Mouse (Mus musculus) thymus, adult 2 months (tissue): ENCODE results near the gene Ak8. TPM values are rescaled to one million over a fixed set of nuclear protein-coding genes. Genes with fewer than 3 reads are reported as not detected.

Experiments used
- DNase-seq: peaks from one replicate; pipeline ENCODE4 v3.0.0; 2021
- H3K27ac ChIP-seq: fragments of 200-500 bp; 2 replicates; pipeline ENCODE4 v1.5.1; 2012; ENCODE audit warnings: low read length, control low read depth; ENCODE audit not compliant: control insufficient read depth, insufficient read depth
- H3K27me3 ChIP-seq: fragments of 200-500 bp; 2 replicates; pipeline ENCODE4 v1.6.1; 2012; ENCODE audit warnings: mild to moderate bottlenecking, low read length, moderate library complexity, mixed read lengths; ENCODE audit not compliant: control insufficient read depth, insufficient read depth
- H3K36me3 ChIP-seq: fragments of 200-500 bp; 2 replicates; pipeline ENCODE4 v1.6.1; 2012; ENCODE audit warnings: mild to moderate bottlenecking, low read length, moderate library complexity; ENCODE audit not compliant: control insufficient read depth, insufficient read depth
- H3K4me1 ChIP-seq: fragments of 200-500 bp; replicated peaks from 2 replicates; pipeline ENCODE4 v1.6.1; 2012; ENCODE audit warnings: low read length; ENCODE audit not compliant: control insufficient read depth, insufficient read depth
- H3K4me3 ChIP-seq: fragments of 200-500 bp; 2 replicates; pipeline ENCODE4 v1.5.1; 2012; ENCODE audit warnings: mild to moderate bottlenecking, low read length, control low read depth, moderate library complexity; ENCODE audit not compliant: control insufficient read depth, insufficient read depth
- CTCF ChIP-seq: fragments of 200-500 bp; IDR thresholded peaks from 2 replicates; pipeline ENCODE4 v1.5.1; 2012; ENCODE audit warnings: mild to moderate bottlenecking, control low read depth, low read length, moderate library complexity, borderline replicate concordance; ENCODE audit not compliant: control insufficient read depth, poor library complexity, insufficient read depth; ENCODE audit errors: extremely low read depth
- POLR2A ChIP-seq: fragments of 200-500 bp; IDR thresholded peaks from 2 replicates; pipeline ENCODE4 v1.6.1; 2012; ENCODE audit warnings: mild to moderate bottlenecking, low read length, control low read depth, moderate library complexity; ENCODE audit not compliant: control insufficient read depth, poor library complexity, insufficient read depth; ENCODE audit errors: extremely low read depth
- WGBS: fragments of 180-500 bp; shearing (Covaris S2); methylation state at CpG from one replicate; pipeline ENCODE4 v1.1.7; 2018; 5-methylcytosine and 5-hydroxymethylcytosine counted together
- polyA plus RNA-seq: library from polyadenylated mRNA; depleted of rRNA; stranded (reverse); fragments of >200 nt; gene quantifications from 2 replicates; pipeline ENCODE4 v1.2.3, GENCODE M21; 2012

The Ak8 gene
- polyA plus RNA-seq, 1 experiment, result 0.89 TPM

DNA sequence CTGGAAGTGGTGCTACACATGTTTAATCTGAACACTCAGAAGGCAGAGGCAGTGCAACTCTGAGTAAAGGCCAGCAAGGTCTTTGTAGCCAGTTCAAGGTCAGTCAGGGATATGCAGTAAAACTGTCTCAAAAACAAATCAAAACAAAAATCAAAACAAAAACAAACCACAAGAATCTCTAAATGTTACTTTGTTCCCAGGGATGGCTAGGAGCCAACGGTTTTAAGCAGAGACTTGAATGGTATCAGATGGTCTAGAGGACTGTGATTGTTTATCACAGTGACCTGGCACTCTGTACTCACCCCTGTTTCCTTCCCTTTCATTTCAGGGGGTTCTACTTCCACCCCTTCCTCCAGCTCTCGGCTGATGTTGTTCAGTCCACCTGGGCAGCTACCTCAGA lies 28.5 kb upstream of the Ak8 start:
- peaks cover 37% of the 10 kb centered on the region for H3K36me3 ChIP-seq
- H3K27ac ChIP-seq, result no peak overlapping the region
- H3K4me1 ChIP-seq, result no peaks in the 10 kb centered on the region
- DNase-seq, result no peak
- no peaks in the 10 kb centered on the region for H3K27me3 ChIP-seq
- WGBS, result 81% methylated on average over 2 of the region's 2 CpGs
- H3K4me3 ChIP-seq, result no peak overlapping the region
- TF ChIP-seq POLR2A, result no peak
- no peak for TF ChIP-seq CTCF

DNA sequence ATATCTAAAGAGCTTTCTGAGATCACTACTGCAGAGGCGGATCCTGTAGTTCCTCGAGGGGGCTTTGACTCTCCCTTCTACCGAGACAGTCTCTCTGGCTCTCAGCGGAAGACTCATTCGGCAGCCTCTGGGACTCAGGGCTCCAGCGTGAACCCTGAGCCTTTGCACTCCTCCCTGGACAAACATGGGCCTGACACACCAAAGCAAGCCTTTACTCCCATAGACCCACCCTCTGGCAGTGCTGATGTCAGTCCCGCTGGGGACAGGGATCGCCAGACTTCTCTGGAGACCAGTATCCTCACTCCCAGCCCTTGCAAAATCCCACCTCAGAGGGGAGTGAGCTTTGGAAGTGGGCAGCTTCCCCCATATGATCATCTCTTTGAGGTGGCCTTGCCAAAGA lies 24.0 kb upstream of the Ak8 start:
- no peak overlapping the region for H3K4me3 ChIP-seq
- H3K27me3 ChIP-seq, result no peaks in the 10 kb centered on the region
- peaks cover 40% of the 10 kb centered on the region for H3K36me3 ChIP-seq
- TF ChIP-seq CTCF (no peak), POLR2A (no peak)
- DNase-seq, result no peak
- 98% methylated on average over 8 of the region's 8 CpGs for WGBS
- no peaks in the 10 kb centered on the region for H3K4me1 ChIP-seq
- no peak overlapping the region for H3K27ac ChIP-seq

DNA sequence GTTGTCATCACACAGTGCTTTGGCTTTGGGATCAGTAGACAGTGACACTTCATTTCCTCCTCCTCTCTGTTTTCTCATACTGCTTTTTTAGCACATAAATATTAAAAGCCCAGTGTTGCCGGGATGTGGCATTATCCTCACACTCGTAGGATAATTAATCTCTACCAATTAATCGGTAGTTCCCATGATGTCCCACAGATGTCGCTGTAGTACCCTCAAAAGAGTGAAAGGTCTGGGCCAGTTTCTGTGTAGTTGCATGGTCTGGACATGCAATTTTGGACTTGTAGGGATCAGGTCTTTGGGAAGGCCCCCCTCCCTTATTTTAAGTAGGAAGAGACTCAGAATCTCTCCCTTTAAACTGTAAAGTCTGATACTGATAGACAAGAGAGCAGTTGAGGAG lies 19.3 kb upstream of the Ak8 start:
- peak; percentile 7 for DNase-seq
- Histone ChIP-seq H3K4me1 (no peaks in the 10 kb centered on the region), H3K27ac (no peak overlapping the region), H3K27me3 (no peaks in the 10 kb centered on the region), H3K4me3 (no peak overlapping the region), H3K36me3 (peaks cover 34% of the 10 kb centered on the region)
- TF ChIP-seq POLR2A, result no peak
- 63% methylated on average over 4 of the region's 4 CpGs for WGBS

DNA sequence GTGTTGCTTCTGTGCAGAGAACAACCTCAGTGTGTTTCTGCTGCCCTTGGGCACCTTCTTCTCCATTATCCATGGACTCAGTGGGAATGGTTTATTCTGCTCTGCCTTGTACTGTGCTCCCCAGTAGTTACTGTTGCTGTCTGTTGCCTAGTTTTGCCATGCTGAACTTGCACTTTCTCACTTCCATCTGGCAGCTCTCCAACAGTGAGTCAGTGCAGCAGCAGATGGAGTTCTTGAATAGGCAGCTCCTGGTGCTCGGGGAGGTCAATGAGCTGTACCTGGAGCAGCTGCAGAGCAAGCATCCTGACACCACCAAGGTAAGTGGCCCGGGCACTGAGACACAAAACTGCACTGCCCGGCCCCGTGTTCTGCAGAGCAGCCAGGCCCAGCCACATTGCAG lies 18.2 kb upstream of the Ak8 start:
- TF ChIP-seq CTCF, result no peak
- TF ChIP-seq POLR2A, result no peak
- H3K27ac ChIP-seq, result no peak overlapping the region
- no peaks in the 10 kb centered on the region for H3K4me1 ChIP-seq
- peaks cover 23% of the 10 kb centered on the region for H3K36me3 ChIP-seq
- H3K27me3 ChIP-seq, result no peaks in the 10 kb centered on the region
- H3K4me3 ChIP-seq, result no peak overlapping the region
- WGBS, result 93% methylated on average over 4 of the region's 4 CpGs
- DNase-seq, result no peak

DNA sequence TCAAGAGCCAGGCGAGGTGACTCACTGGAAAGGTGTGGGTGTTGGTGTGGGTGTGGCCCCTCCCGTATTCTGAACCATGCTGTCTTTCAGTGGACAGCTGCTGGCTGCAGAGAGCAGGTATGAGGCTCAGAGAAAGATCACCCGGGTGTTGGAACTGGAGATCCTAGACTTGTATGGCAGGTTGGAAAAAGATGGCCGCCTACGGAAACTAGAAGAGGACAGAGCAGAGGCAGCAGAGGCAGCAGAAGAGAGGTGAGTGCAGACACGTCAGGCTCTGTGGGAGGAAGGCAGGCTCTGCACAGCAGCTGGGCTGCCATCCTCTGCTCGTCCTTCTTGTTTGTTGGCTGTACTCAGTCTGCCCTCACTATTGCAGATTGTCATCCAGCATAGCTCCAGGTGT lies 14.1 kb upstream of the Ak8 start:
- 91% methylated on average over 7 of the region's 7 CpGs for WGBS
- TF ChIP-seq POLR2A, result no peak
- no peak for TF ChIP-seq CTCF
- no peaks in the 10 kb centered on the region for H3K27me3 ChIP-seq
- H3K4me1 ChIP-seq, result no peaks in the 10 kb centered on the region
- no peak overlapping the region for H3K4me3 ChIP-seq
- H3K27ac ChIP-seq, result no peak overlapping the region
- DNase-seq, result no peak
- H3K36me3 ChIP-seq, result peaks cover 15% of the 10 kb centered on the region

DNA sequence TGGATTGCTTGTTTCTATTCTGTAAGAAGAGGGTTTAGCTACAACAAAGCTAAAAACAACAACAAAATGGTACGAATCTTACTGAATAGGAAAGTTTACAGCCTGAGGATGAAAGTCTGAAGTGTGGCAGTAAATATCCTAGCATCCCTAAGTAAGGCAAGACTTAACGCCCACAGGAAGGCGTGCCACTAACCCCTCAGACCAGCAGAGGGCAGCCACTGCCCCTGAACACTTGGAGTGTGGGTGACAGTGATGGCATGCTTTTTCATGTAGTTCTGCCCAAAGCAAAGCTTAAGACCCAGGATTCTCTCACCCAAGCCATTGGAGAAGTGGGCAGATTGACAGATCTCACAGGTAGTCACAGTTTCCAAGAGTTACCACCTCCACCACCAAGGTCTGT lies 11.5 kb upstream of the Ak8 start:
- DNase-seq, result peak; percentile 20
- H3K36me3 ChIP-seq, result peaks cover 4% of the 10 kb centered on the region; the same call in 1 of the 2 replicates
- no peaks in the 10 kb centered on the region for H3K27me3 ChIP-seq
- no peak overlapping the region for H3K4me3 ChIP-seq
- WGBS, result 85% methylated on average over 3 of the region's 3 CpGs
- no peaks in the 10 kb centered on the region for H3K4me1 ChIP-seq
- TF ChIP-seq CTCF, result peak; percentile 43; the same call in 1 of the 2 replicates
- TF ChIP-seq POLR2A, result no peak
- H3K27ac ChIP-seq, result no peak overlapping the region

DNA sequence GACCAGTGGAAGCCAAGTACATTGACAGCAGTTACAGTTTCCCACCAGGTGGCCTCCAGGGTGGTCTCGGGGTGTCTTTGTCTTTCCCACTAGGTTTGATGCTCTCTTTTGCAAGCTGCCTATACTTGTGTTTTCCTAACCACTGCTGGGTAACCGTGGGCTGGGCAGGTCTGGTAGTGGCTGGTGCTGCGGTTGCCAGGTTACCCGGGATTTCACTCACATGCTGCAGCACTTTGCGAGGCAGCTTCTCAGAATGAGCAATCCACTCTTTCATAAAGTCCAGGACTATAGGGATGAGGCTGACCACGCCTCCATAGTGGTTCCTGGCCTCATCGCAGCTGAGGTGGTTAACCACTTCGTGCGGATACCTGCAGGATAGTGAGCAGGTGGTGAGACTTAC lies 7.3 kb upstream of the Ak8 start:
- no peak overlapping the region for H3K4me3 ChIP-seq
- no peak overlapping the region for H3K27ac ChIP-seq
- H3K4me1 ChIP-seq, result peaks cover 1% of the 10 kb centered on the region
- TF ChIP-seq CTCF, result no peak
- TF ChIP-seq POLR2A, result no peak
- no peaks in the 10 kb centered on the region for H3K36me3 ChIP-seq
- no peaks in the 10 kb centered on the region for H3K27me3 ChIP-seq
- 79% methylated on average over 9 of the region's 9 CpGs for WGBS
- no peak for DNase-seq
